Comparison of ENCODE assay signal across 10 mouse cellular contexts in the genomic region with DNA sequence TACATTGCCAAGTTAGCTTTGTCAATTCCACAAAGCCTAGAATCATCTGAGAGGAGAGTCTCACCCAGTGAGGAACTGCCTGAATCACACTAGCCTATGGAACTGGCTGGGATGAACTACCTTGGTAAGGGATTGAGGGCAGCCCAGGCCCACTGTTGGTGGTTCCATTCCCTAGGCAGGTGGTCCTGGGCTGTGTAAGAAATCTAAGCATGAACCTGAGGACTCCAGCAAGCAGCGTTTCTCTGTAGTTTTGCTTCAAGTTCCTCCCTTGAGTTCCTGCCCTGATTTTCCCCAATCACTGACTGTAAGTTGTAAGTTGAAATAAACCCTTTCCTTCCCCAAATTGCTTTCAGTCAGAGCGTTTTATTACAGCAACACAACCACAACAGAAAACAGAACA. TPM values are rescaled to one million over a fixed set of nuclear protein-coding genes. Genes with fewer than 3 reads are reported as not detected.
DNase-seq lines count a peak whose midpoint lies in the region; ATAC-seq and TF ChIP-seq lines count a peak whose summit lies in the region.
"Had no signal": no experiment of that assay in that cellular context is flagged by ENCODE, and none has a peak within 500 bp of the region (broad histone marks: within the 10 kb centered on the region; RNA-seq: fewer than 3 reads in every experiment).

No protein-coding gene starts in this region.

- H3K36me3 ChIP-seq in neural tube, embryonic 13.5 days, result no peaks in the 10 kb centered on the region
- no peaks in the 10 kb centered on the region for H3K36me3 ChIP-seq in limb, embryonic 14.5 days (ENCODE audit: control insufficient read depth, insufficient read depth, low read length)
- no peaks in the 10 kb centered on the region for H3K36me3 ChIP-seq in stomach, embryonic 16.5 days (ENCODE audit: control insufficient read depth, insufficient read depth, low read length)

- no peaks in the 10 kb centered on the region for H3K9me3 ChIP-seq in neural tube, embryonic 13.5 days
- H3K9me3 ChIP-seq in limb, embryonic 14.5 days (ENCODE audit: control insufficient read depth, low read length), result no peaks in the 10 kb centered on the region
- H3K9me3 ChIP-seq in stomach, embryonic 16.5 days (replicated peaks; ENCODE audit: control insufficient read depth, low read length), result no peaks in the 10 kb centered on the region
- H3K9me3 ChIP-seq: megakaryocyte, embryonic 14.5 days had no signal

- no peaks in the 10 kb centered on the region for H3K27me3 ChIP-seq in neural tube, embryonic 13.5 days
- no peaks in the 10 kb centered on the region for H3K27me3 ChIP-seq in limb, embryonic 14.5 days (ENCODE audit: control insufficient read depth, insufficient read depth, low read length)
- no peaks in the 10 kb centered on the region for H3K27me3 ChIP-seq in stomach, embryonic 16.5 days (ENCODE audit: control insufficient read depth, insufficient read depth, low read length)
- H3K27me3 ChIP-seq: megakaryocyte, embryonic 14.5 days had no signal

- H3K9ac ChIP-seq in neural tube, embryonic 13.5 days, result no peak overlapping the region
- H3K9ac ChIP-seq in limb, embryonic 14.5 days (ENCODE audit: low read depth, low read length, severe bottlenecking), result no peak overlapping the region
- H3K9ac ChIP-seq in stomach, embryonic 16.5 days (ENCODE audit: low read length), result peak overlapping the region; percentile 74; the same call in 1 of the 2 replicates

- DNase-seq in CD4-positive, CD25-positive, alpha-beta regulatory T cell, adult 2 months (ENCODE audit: low read depth, low spot score), result peak; percentile 9
- no peak for DNase-seq in neural tube, embryonic 10.5 days (ENCODE audit: extremely low spot score, low spot score)
- DNase-seq in limb, embryonic 14.5 days (ENCODE audit: low spot score), result no peak
- no peak for DNase-seq in spleen, adult 18-20 months
- no peak for DNase-seq in left cerebral cortex, adult 9 months (ENCODE audit: low spot score in 2 of 2)
- DNase-seq: gastrocnemius, postnatal 10 days had no signal

- no peak for ATAC-seq in CD4-positive, CD25-positive, alpha-beta regulatory T cell, adult 4 months
- no peak for ATAC-seq in neural tube, embryonic 13.5 days (ENCODE audit: low read depth)
- no peak for ATAC-seq in limb, embryonic 14.5 days (ENCODE audit: low FRiP score, low read depth)
- no peak for ATAC-seq in stomach, embryonic 16.5 days (ENCODE audit: insufficient read depth, low FRiP score)

- H3K4me1 ChIP-seq in neural tube, embryonic 13.5 days (replicated peaks), result peaks cover 29% of the 10 kb centered on the region
- peaks cover 21% of the 10 kb centered on the region for H3K4me1 ChIP-seq in limb, embryonic 14.5 days (ENCODE audit: control insufficient read depth, insufficient read depth, low read length)
- H3K4me1 ChIP-seq in stomach, embryonic 16.5 days (ENCODE audit: control insufficient read depth, insufficient read depth, low read length), result peaks cover 14% of the 10 kb centered on the region; the same call in 1 of the 2 replicates

- H3K27ac ChIP-seq in neural tube, embryonic 13.5 days (replicated peaks), result peak overlapping the region; percentile 98
- H3K27ac ChIP-seq in limb, embryonic 14.5 days (replicated peaks; ENCODE audit: low read depth, low read length), result peak overlapping the region; percentile 99
- peak overlapping the region; percentile 99 for H3K27ac ChIP-seq in stomach, embryonic 16.5 days (ENCODE audit: low read length)

- TF ChIP-seq POLR2A in limb, embryonic 14.5 days (IDR thresholded peaks at IDR 0.05; ENCODE audit: borderline replicate concordance, extremely low read depth, insufficient read depth, insufficient read length), result no peak

- peak overlapping the region; percentile 51; the same call in 1 of the 2 replicates for H3K4me3 ChIP-seq in neural tube, embryonic 13.5 days
- peak overlapping the region; percentile 50; the same call in 1 of the 2 replicates for H3K4me3 ChIP-seq in limb, embryonic 14.5 days (replicated peaks; ENCODE audit: low read length)
- H3K4me3 ChIP-seq in stomach, embryonic 16.5 days (replicated peaks; ENCODE audit: low read length), result peak overlapping the region; percentile 56

- 75% methylated on average over 2 of the region's 2 CpGs for WGBS in neural tube, embryonic 13.5 days
- 38% methylated on average over 2 of the region's 2 CpGs for WGBS in limb, embryonic 14.5 days
- 55% methylated on average over 2 of the region's 2 CpGs for WGBS in stomach, embryonic 16.5 days

- H3K4me2 ChIP-seq in neural tube, embryonic 13.5 days, result peak overlapping the region; percentile 60
- peak overlapping the region; percentile 49 for H3K4me2 ChIP-seq in limb, embryonic 14.5 days (replicated peaks; ENCODE audit: low read depth, low read length, severe bottlenecking)
- peak overlapping the region; percentile 61 for H3K4me2 ChIP-seq in stomach, embryonic 16.5 days (ENCODE audit: low read depth, low read length)

RNA-seq across cellular contexts. Expression of gene Tmpo, which starts 1.3 kb away (rescaled TPM):
- 10 to 100 TPM; 35.8 to 68.9 TPM for polyA plus RNA-seq in CD4-positive, CD25-positive, alpha-beta regulatory T cell, adult 4 months (2017; shearing (Covaris generic))
- polyA plus RNA-seq in neural tube, embryonic 13.5 days (2015; fragmentation: Nextera tagmentation; extraction: Ambion mirVana), result 111 and 141 TPM in 2 replicates
- 285 and 340 TPM in 2 replicates for polyA plus RNA-seq in limb, embryonic 14.5 days (2012; rRNA removed)
- polyA plus RNA-seq in limb, embryonic 14.5 days (2014; fragmentation: Nextera tagmentation; extraction: Ambion mirVana), result 239 and 276 TPM in 2 replicates
- polyA plus RNA-seq in stomach, embryonic 16.5 days (2015; fragmentation: Nextera tagmentation; extraction: Ambion mirVana), result 109 and 132 TPM in 2 replicates

RNA-seq across cellular contexts. Expression of gene Slc25a3, which starts 56.0 kb away (rescaled TPM):
- 100 to 1,000 TPM; 200 to 224 TPM for polyA plus RNA-seq in CD4-positive, CD25-positive, alpha-beta regulatory T cell, adult 4 months (2017; shearing (Covaris generic))
- polyA plus RNA-seq in neural tube, embryonic 13.5 days (2015; fragmentation: Nextera tagmentation; extraction: Ambion mirVana), result 521 and 534 TPM in 2 replicates
- polyA plus RNA-seq in limb, embryonic 14.5 days (2012; rRNA removed), result 420 and 469 TPM in 2 replicates
- 458 and 481 TPM in 2 replicates for polyA plus RNA-seq in limb, embryonic 14.5 days (2014; fragmentation: Nextera tagmentation; extraction: Ambion mirVana)
- 483 and 485 TPM in 2 replicates for polyA plus RNA-seq in stomach, embryonic 16.5 days (2015; fragmentation: Nextera tagmentation; extraction: Ambion mirVana)
